Mouse (Mus musculus): ENCODE measurements around the gene Olfr33.

Gene Olfr33

GRCm38 (mm10) chr7:102718970-102719369 is at the start of gene Olfr33:
Gene Olfr33 (minus strand): TSS chr7:102719070.
- TF ChIP-seq GATA4 (IDR thresholded peaks at IDR 0.05; ENCODE audit: insufficient replicate concordance, low read length), result no peak

GRCm38 (mm10) chr7:102759266-102759665 is 40.4 kb upstream of the Olfr33 start, which contains the start of the genes Olfr560 and Olfr78:
Gene Olfr560 (minus strand): TSS chr7:102759366.
Gene Olfr78 (minus strand): TSS chr7:102759471.
- no peak for TF ChIP-seq GATA4 (IDR thresholded peaks at IDR 0.05; ENCODE audit: insufficient replicate concordance, low read length)

GRCm38 (mm10) chr7:102752086-102752485 is 33.2 kb upstream of the Olfr33 start:
- no peak for TF ChIP-seq GATA4 (IDR thresholded peaks at IDR 0.05; ENCODE audit: insufficient replicate concordance, low read length)

GRCm38 (mm10) chr7:102737705-102738104 is 18.8 kb upstream of the Olfr33 start:
- TF ChIP-seq GATA4 (IDR thresholded peaks at IDR 0.05; ENCODE audit: insufficient replicate concordance, low read length), result no peak

- TF ChIP-seq GATA4 (IDR thresholded peaks at IDR 0.05; ENCODE audit: insufficient replicate concordance, low read length), result no peak
Measured at GRCm38 (mm10) chr7:102733793-102734192, 14.9 kb upstream of the Olfr33 start.

GRCm38 (mm10) chr7:102727391-102727790 is 8.5 kb upstream of the Olfr33 start, which contains the start of gene Olfr559:
Gene Olfr559 (minus strand): TSS chr7:102727491.
- TF ChIP-seq GATA4 (IDR thresholded peaks at IDR 0.05; ENCODE audit: insufficient replicate concordance, low read length), result no peak

GRCm38 (mm10) chr7:102701915-102702314 is 17.0 kb downstream of the Olfr33 start, which contains the start of gene Olfr558:
Gene Olfr558 (plus strand): TSS chr7:102702215.
- no peak for TF ChIP-seq GATA4 (IDR thresholded peaks at IDR 0.05; ENCODE audit: insufficient replicate concordance, low read length)

GRCm38 (mm10) chr7:102698461-102698860 is 20.4 kb downstream of the Olfr33 start:
- TF ChIP-seq GATA4 (IDR thresholded peaks at IDR 0.05; ENCODE audit: insufficient replicate concordance, low read length), result no peak

- TF ChIP-seq GATA4 (IDR thresholded peaks at IDR 0.05; ENCODE audit: insufficient replicate concordance, low read length), result no peak
Measured at GRCm38 (mm10) chr7:102695358-102696125, 23.3 kb downstream of the Olfr33 start, which contains the start of gene Olfr557. Gene Olfr557 (plus strand): TSS chr7:102695910.

- TF ChIP-seq GATA4 (IDR thresholded peaks at IDR 0.05; ENCODE audit: insufficient replicate concordance, low read length), result peak; percentile 87; the same call in 1 of the 2 replicates
Measured at GRCm38 (mm10) chr7:102686944-102687501, 31.8 kb downstream of the Olfr33 start, which contains the start of gene Trim68. Gene Trim68 (minus strand): TSS chr7:102687327.

GRCm38 (mm10) chr7:102681916-102682315 is 37.0 kb downstream of the Olfr33 start:
- no peak for TF ChIP-seq GATA4 (IDR thresholded peaks at IDR 0.05; ENCODE audit: insufficient replicate concordance, low read length)

- TF ChIP-seq GATA4 (IDR thresholded peaks at IDR 0.05; ENCODE audit: insufficient replicate concordance, low read length), result no peak
Measured at GRCm38 (mm10) chr7:102676225-102676624, 42.6 kb downstream of the Olfr33 start.

- TF ChIP-seq GATA4 (IDR thresholded peaks at IDR 0.05; ENCODE audit: insufficient replicate concordance, low read length), result no peak
Measured at GRCm38 (mm10) chr7:102665378-102665777, 53.5 kb downstream of the Olfr33 start.

GRCm38 (mm10) chr7:102664599-102664998 is 54.3 kb downstream of the Olfr33 start, which contains the start of gene Olfr556:
Gene Olfr556 (plus strand): TSS chr7:102664899.
- no peak for TF ChIP-seq GATA4 (IDR thresholded peaks at IDR 0.05; ENCODE audit: insufficient replicate concordance, low read length)
